Mouse (Mus musculus) E14TG2a.4 (cell line): ENCODE measurements around the gene Acp2.
"Not testable (repeated sequence)": the region's sequence is repeated elsewhere in the genome, so short reads cannot be mapped to it uniquely, and the experiment has no call there.

Source experiments
- H3K27me3 ChIP-seq: 2 replicates; pipeline ENCODE4 v1.6.1; 2014; ENCODE audit warnings: low read length, control low read depth; ENCODE audit not compliant: insufficient read depth
- H3K36me3 ChIP-seq: 2 replicates; pipeline ENCODE4 v1.6.1; 2014; ENCODE audit warnings: low read length, control low read depth; ENCODE audit not compliant: insufficient read depth
- H3K4me1 ChIP-seq: replicated peaks from 2 replicates; pipeline ENCODE4 v1.6.1; 2014; ENCODE audit warnings: low read depth, low read length, control low read depth
- H3K4me3 ChIP-seq: replicated peaks from 2 replicates; pipeline ENCODE4 v1.5.1; 2014; ENCODE audit warnings: mild to moderate bottlenecking, low read length
- H3K9me3 ChIP-seq: 2 replicates; pipeline ENCODE4 v1.6.1; 2014; ENCODE audit warnings: low read length, control low read depth
- CTCF ChIP-seq: conservative IDR thresholded peaks from 2 replicates; pipeline ENCODE4 v1.5.1; 2014; ENCODE audit warnings: low read length
- NANOG ChIP-seq: IDR thresholded peaks from 2 replicates; pipeline ENCODE4 v1.6.1; 2014; ENCODE audit warnings: borderline replicate concordance, low read length, mixed read lengths
- POU5F1 ChIP-seq: IDR thresholded peaks from 2 replicates; pipeline ENCODE4 v1.6.1; 2014; ENCODE audit warnings: low read length, borderline replicate concordance

Gene Acp2

GRCm38 (mm10) chr2:91206254-91206775 lies 3.6 kb downstream of the Acp2 start:
- H3K36me3 ChIP-seq, result peaks cover 72% of the 10 kb centered on the region
- no peaks in the 10 kb centered on the region for H3K9me3 ChIP-seq
- H3K27me3 ChIP-seq, result no peaks in the 10 kb centered on the region
- peaks cover 30% of the 10 kb centered on the region for H3K4me1 ChIP-seq
- TF ChIP-seq POU5F1 (no peak), CTCF (no peak), NANOG (no peak)
- no peak overlapping the region for H3K4me3 ChIP-seq

GRCm38 (mm10) chr2:91213311-91213710 lies 10.6 kb downstream of the Acp2 start:
- Histone ChIP-seq H3K4me1 (peaks cover 15% of the 10 kb centered on the region), H3K4me3 (no peak overlapping the region), H3K27me3 (no peaks in the 10 kb centered on the region), H3K9me3 (no peaks in the 10 kb centered on the region), H3K36me3 (peaks cover 80% of the 10 kb centered on the region)
- TF ChIP-seq NANOG (no peak), POU5F1 (no peak), CTCF (no peak)

GRCm38 (mm10) chr2:91217032-91217431 lies 14.3 kb downstream of the Acp2 start:
- H3K4me1 ChIP-seq, result peaks cover 16% of the 10 kb centered on the region
- no peaks in the 10 kb centered on the region for H3K27me3 ChIP-seq
- no peak for TF ChIP-seq CTCF
- no peak for TF ChIP-seq POU5F1
- no peaks in the 10 kb centered on the region for H3K9me3 ChIP-seq
- peaks cover 44% of the 10 kb centered on the region for H3K36me3 ChIP-seq
- H3K4me3 ChIP-seq, result no peak overlapping the region

- no peaks in the 10 kb centered on the region for H3K9me3 ChIP-seq
- H3K4me3 ChIP-seq, result no peak overlapping the region
- H3K36me3 ChIP-seq, result peaks cover 15% of the 10 kb centered on the region
- TF ChIP-seq NANOG (no peak), POU5F1 (no peak), CTCF (no peak)
- H3K4me1 ChIP-seq, result peaks cover 16% of the 10 kb centered on the region
- H3K27me3 ChIP-seq, result no peaks in the 10 kb centered on the region
Measured at GRCm38 (mm10) chr2:91220501-91220900, 17.8 kb downstream of the Acp2 start.

- H3K4me1 ChIP-seq, result peaks cover 9% of the 10 kb centered on the region; the same call in 1 of the 2 replicates
- H3K9me3 ChIP-seq, result no peaks in the 10 kb centered on the region
- no peaks in the 10 kb centered on the region for H3K27me3 ChIP-seq
- no peak overlapping the region for H3K4me3 ChIP-seq
- TF ChIP-seq NANOG (no peak), CTCF (no peak), POU5F1 (no peak)
- no peaks in the 10 kb centered on the region for H3K36me3 ChIP-seq
Measured at GRCm38 (mm10) chr2:91223614-91224013, 20.9 kb downstream of the Acp2 start.

GRCm38 (mm10) chr2:91229735-91230134 lies 27.1 kb downstream of the Acp2 start:
- H3K4me3 ChIP-seq, result no peak overlapping the region
- no peaks in the 10 kb centered on the region for H3K4me1 ChIP-seq
- no peaks in the 10 kb centered on the region for H3K27me3 ChIP-seq
- no peaks in the 10 kb centered on the region for H3K9me3 ChIP-seq
- TF ChIP-seq NANOG (no peak), CTCF (no peak), POU5F1 (no peak)
- peaks cover 16% of the 10 kb centered on the region for H3K36me3 ChIP-seq

- H3K9me3 ChIP-seq, result no peaks in the 10 kb centered on the region
- TF ChIP-seq CTCF, result no peak; the same call in 1 of the 2 replicates
- TF ChIP-seq POU5F1, result no peak
- H3K4me1 ChIP-seq, result peaks cover 8% of the 10 kb centered on the region
- peaks cover 16% of the 10 kb centered on the region for H3K36me3 ChIP-seq
- H3K4me3 ChIP-seq, result peak within 1 kb of the TSS; percentile 87
- no peaks in the 10 kb centered on the region for H3K27me3 ChIP-seq
Measured at GRCm38 (mm10) chr2:91236601-91237510, 34.2 kb downstream of the Acp2 start, which contains the start of gene Ddb2. Gene Ddb2, minus strand, starts transcription at chr2:91236982.

GRCm38 (mm10) chr2:91237511-91238080 lies 34.9 kb downstream of the Acp2 start:
- not testable (repeated sequence) for H3K27me3 ChIP-seq, H3K9me3 ChIP-seq, H3K4me1 ChIP-seq
- Histone ChIP-seq H3K4me3 (peak overlapping the region; percentile 82), H3K36me3 (peaks cover 16% of the 10 kb centered on the region)
- peak; percentile 30; the same call in 1 of the 2 replicates for TF ChIP-seq CTCF
